Comparison of ENCODE assay signal across 18 mouse cellular contexts in genomic region chr16:72411669-72412270, GRCm38 (mm10).
"Had no signal": no experiment of that assay in that cellular context is flagged by ENCODE, and none has a peak within 500 bp of the region (broad histone marks: within the 10 kb centered on the region; RNA-seq: fewer than 3 reads in every experiment).

No protein-coding gene starts in this region.

- H3K4me3 ChIP-seq: kidney, embryonic 15.5 days; liver, embryonic 13.5 days; lung, embryonic 15.5 days; megakaryocyte, embryonic 14.5 days; myocyte; neural tube, embryonic 13.5 days had no signal

- H3K36me3 ChIP-seq: kidney, embryonic 15.5 days; liver, embryonic 13.5 days; lung, embryonic 15.5 days; neural tube, embryonic 13.5 days had no signal

- H3K27me3 ChIP-seq: kidney, embryonic 15.5 days; liver, embryonic 13.5 days; lung, embryonic 15.5 days; megakaryocyte, embryonic 14.5 days; neural tube, embryonic 13.5 days had no signal

- DNase-seq: kidney, adult 11 months; kidney, postnatal 36 days; layer of hippocampus, adult 9-11 months; layer of hippocampus, postnatal 36 days; liver; liver, embryonic 13.5 days; liver, postnatal 0 days; lung, postnatal 14 days; right cerebral cortex, postnatal 25 days; thymus, postnatal 4 days had no signal

- H3K9ac ChIP-seq: kidney, embryonic 15.5 days; liver, embryonic 13.5 days; liver, postnatal 0 days; lung, embryonic 15.5 days; neural tube, embryonic 13.5 days had no signal

- H3K27ac ChIP-seq: kidney, embryonic 15.5 days; liver, embryonic 13.5 days; lung, embryonic 15.5 days; macrophage; neural tube, embryonic 13.5 days; stomach, postnatal 0 days had no signal

- H3K9me3 ChIP-seq: kidney, embryonic 15.5 days; liver, embryonic 13.5 days; lung, embryonic 15.5 days; neural tube, embryonic 13.5 days had no signal

- H3K4me2 ChIP-seq: liver, embryonic 13.5 days; lung, embryonic 15.5 days; neural tube, embryonic 13.5 days had no signal

- ATAC-seq: hindbrain, embryonic 16.5 days; liver, postnatal 0 days had no signal

- H3K4me1 ChIP-seq: liver, embryonic 13.5 days; megakaryocyte, embryonic 14.5 days had no signal
